Mouse (Mus musculus): Measurements from ENCODE around the gene Eefsec.

DNA sequence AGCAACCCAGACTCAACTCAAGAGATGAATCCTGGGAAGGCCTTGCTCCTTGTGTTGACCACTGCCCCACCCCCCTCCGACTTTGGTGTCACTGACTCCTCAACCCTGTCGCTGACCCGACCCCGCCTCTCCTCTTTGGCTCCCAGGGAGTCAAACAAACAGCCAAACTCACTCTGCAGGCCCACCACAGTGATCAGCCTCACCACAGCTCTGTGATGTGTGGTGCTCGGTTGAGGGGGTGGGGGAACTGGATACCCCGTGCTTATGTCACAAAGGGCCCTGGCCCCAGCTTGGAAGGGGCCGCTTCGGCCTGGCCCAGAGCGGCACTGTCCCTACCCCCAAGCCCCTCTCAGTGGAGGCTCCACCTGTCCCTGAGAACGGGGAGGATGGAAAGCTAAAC is 224.4 kb downstream of the Eefsec start, which contains the start of gene Dnajb8:
- TF ChIP-seq CTCF (IDR thresholded peaks at IDR 0.05; ENCODE audit: control insufficient read depth, insufficient read depth, low read length) = no peak
- TF ChIP-seq POLR2A (IDR thresholded peaks at IDR 0.05; ENCODE audit: borderline replicate concordance, control insufficient read depth, low read depth, low read length) = no peak

Measured in bone marrow, adult 2 months (tissue).